Mouse (Mus musculus) C2C12 (cell line): Measurements from ENCODE around the gene Dscam. TPM values are rescaled to one million over a fixed set of nuclear protein-coding genes. Genes with fewer than 3 reads are reported as not detected.

Experiments
- H3K27me3 ChIP-seq: one replicate; pipeline ENCODE4 v1.6.1; 2011; ENCODE audit not compliant: control insufficient read depth, insufficient read depth, insufficient read length
- H3K36me3 ChIP-seq: one replicate; pipeline ENCODE4 v1.6.1; 2011; ENCODE audit not compliant: control insufficient read depth, insufficient read depth
- H3K4me3 ChIP-seq: one replicate; pipeline ENCODE4 v1.5.1; 2011; ENCODE audit warnings: mild to moderate bottlenecking, control low read depth; ENCODE audit not compliant: poor library complexity, insufficient read depth, severe bottlenecking
- H3K79me2 ChIP-seq: one replicate; pipeline ENCODE4 v1.6.1; 2011; ENCODE audit not compliant: control insufficient read depth, insufficient read depth
- H3K79me3 ChIP-seq: one replicate; pipeline ENCODE4 v1.6.1; 2011; ENCODE audit warnings: low read depth, control low read depth
- H3ac ChIP-seq: one replicate; pipeline ENCODE3; 2011; ENCODE audit warnings: low read depth; ENCODE audit not compliant: control insufficient read depth, insufficient read length
- CEBPB ChIP-seq: IDR thresholded peaks from one replicate; pipeline ENCODE4 v1.6.1; 2011; ENCODE audit warnings: low read depth, mild to moderate bottlenecking, control low read depth, moderate library complexity
- CTCF ChIP-seq: IDR thresholded peaks from one replicate; pipeline ENCODE4 v1.5.1; 2011; ENCODE audit not compliant: control insufficient read depth, insufficient read depth, insufficient read length
- FOSL1 ChIP-seq: IDR thresholded peaks from one replicate; pipeline ENCODE4 v1.8.0; 2011; ENCODE audit warnings: mild to moderate bottlenecking, low read length; ENCODE audit not compliant: poor library complexity, insufficient read depth, severe bottlenecking
- MAX ChIP-seq: IDR thresholded peaks from one replicate; pipeline ENCODE4 v1.6.1; 2011; ENCODE audit warnings: mild to moderate bottlenecking, control low read depth
- MYOD1 ChIP-seq: IDR thresholded peaks from one replicate; pipeline ENCODE4 v1.6.1; 2011; ENCODE audit warnings: low read depth; ENCODE audit not compliant: control insufficient read depth, insufficient read length
- MYOG ChIP-seq: IDR thresholded peaks from one replicate; pipeline ENCODE4 v1.6.1; 2011; ENCODE audit not compliant: control insufficient read depth, insufficient read length; ENCODE audit errors: extremely low read depth
- USF1 ChIP-seq: IDR thresholded peaks from one replicate; pipeline ENCODE4 v1.6.1; 2011; ENCODE audit warnings: low read depth, mild to moderate bottlenecking, control low read depth, moderate library complexity
- polyA plus RNA-seq: library from polyadenylated mRNA; unstranded; fragments of >200 nt; fragmentation: generic; extraction: Trizol; gene quantifications from one replicate; pipeline ENCODE4 v1.2.1, GENCODE M21; 2012; ENCODE audit warnings: missing spikeins

The Dscam gene
- polyA plus RNA-seq, 1 experiment, result not detected

DNA sequence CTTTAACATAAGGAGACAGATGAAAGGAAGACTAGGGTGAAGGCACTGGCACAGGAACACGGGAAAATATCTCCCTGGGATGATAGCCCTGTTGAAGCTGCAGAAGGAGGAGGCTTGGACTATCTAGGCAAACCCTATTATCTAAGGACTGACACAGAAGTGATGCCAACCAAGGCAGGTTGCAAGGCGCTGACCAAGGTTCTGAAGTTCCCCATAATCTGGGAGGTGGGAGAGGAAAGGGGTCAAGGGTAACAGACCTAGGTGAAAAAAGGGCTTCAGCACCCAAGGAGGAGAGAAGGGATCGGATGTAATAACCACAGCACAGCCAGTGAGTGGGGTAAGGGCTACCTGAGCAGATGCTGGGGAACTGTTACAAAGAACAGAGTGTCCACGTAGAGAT, 458.6 kb downstream of the Dscam start:
- no peak overlapping the region for H3ac ChIP-seq
- no peaks in the 10 kb centered on the region for H3K79me3 ChIP-seq
- H3K27me3 ChIP-seq, result no peaks in the 10 kb centered on the region
- TF ChIP-seq MYOG (no peak), CTCF (no peak), CEBPB (no peak), FOSL1 (no peak), MAX (no peak), MYOD1 (no peak), USF1 (no peak)
- no peaks in the 10 kb centered on the region for H3K36me3 ChIP-seq
- H3K4me3 ChIP-seq, result no peak overlapping the region
- H3K79me2 ChIP-seq, result no peaks in the 10 kb centered on the region

GRCm38 (mm10) chr16:96700551-96700950, 470.0 kb downstream of the Dscam start:
- TF ChIP-seq USF1 (no peak), MYOG (no peak), FOSL1 (no peak), MAX (no peak), CTCF (no peak), MYOD1 (no peak), CEBPB (no peak)
- H3K79me3 ChIP-seq, result no peaks in the 10 kb centered on the region
- no peaks in the 10 kb centered on the region for H3K79me2 ChIP-seq
- H3K36me3 ChIP-seq, result no peaks in the 10 kb centered on the region
- H3K27me3 ChIP-seq, result no peaks in the 10 kb centered on the region
- H3ac ChIP-seq, result no peak overlapping the region
- no peak overlapping the region for H3K4me3 ChIP-seq

GRCm38 (mm10) chr16:96695882-96696281, 474.7 kb downstream of the Dscam start:
- Histone ChIP-seq H3K36me3 (no peaks in the 10 kb centered on the region), H3K4me3 (no peak overlapping the region), H3ac (no peak overlapping the region), H3K27me3 (no peaks in the 10 kb centered on the region), H3K79me2 (no peaks in the 10 kb centered on the region), H3K79me3 (no peaks in the 10 kb centered on the region)
- TF ChIP-seq FOSL1, result no peak
- TF ChIP-seq CTCF, result no peak
- no peak for TF ChIP-seq MYOD1
- TF ChIP-seq MYOG, result no peak

DNA sequence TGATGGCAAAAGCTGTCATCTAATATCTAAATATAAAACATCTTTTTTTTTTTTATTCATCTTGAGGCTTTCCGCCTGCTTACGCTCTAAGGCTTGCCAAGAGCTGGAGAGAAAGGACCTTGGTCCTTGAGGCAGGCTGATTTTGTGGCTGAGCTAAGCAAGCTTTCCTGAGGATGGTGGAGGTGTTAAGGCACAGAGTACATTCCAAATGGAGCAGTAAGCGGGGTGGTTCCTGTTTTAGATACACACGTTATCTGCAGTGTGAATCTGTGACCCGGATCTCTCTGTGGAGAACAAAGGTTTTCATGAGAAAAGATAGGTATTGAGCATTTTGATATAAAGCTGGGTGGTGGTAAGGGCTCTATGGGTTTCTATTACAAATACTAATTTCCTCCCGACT, 479.0 kb downstream of the Dscam start:
- H3K27me3 ChIP-seq, result no peaks in the 10 kb centered on the region
- H3K36me3 ChIP-seq, result no peaks in the 10 kb centered on the region
- H3K79me3 ChIP-seq, result no peaks in the 10 kb centered on the region
- H3K4me3 ChIP-seq, result no peak overlapping the region
- TF ChIP-seq MYOD1 (no peak), CTCF (no peak), FOSL1 (no peak), MYOG (no peak), USF1 (no peak), CEBPB (no peak), MAX (no peak)
- no peak overlapping the region for H3ac ChIP-seq
- no peaks in the 10 kb centered on the region for H3K79me2 ChIP-seq

- H3K27me3 ChIP-seq, result no peaks in the 10 kb centered on the region
- no peak for TF ChIP-seq FOSL1
- TF ChIP-seq MYOG, result no peak
- no peak for TF ChIP-seq USF1
These were observed 480.5 kb downstream of the Dscam start for GRCm38 (mm10) chr16:96690052-96690451.

GRCm38 (mm10) chr16:96689419-96689818, 481.1 kb downstream of the Dscam start:
- TF ChIP-seq USF1 (no peak), MYOG (no peak), MAX (no peak), FOSL1 (no peak), CEBPB (no peak), MYOD1 (no peak), CTCF (no peak)
- no peaks in the 10 kb centered on the region for H3K79me3 ChIP-seq
- no peaks in the 10 kb centered on the region for H3K27me3 ChIP-seq
- no peaks in the 10 kb centered on the region for H3K36me3 ChIP-seq
- H3K79me2 ChIP-seq, result no peaks in the 10 kb centered on the region
- no peak overlapping the region for H3ac ChIP-seq
- no peak overlapping the region for H3K4me3 ChIP-seq

More at GRCm38 (mm10) chr16:96690052-96690451, 480.5 kb downstream of the Dscam start:
- Histone ChIP-seq H3K4me3 (no peak overlapping the region), H3ac (no peak overlapping the region), H3K79me3 (no peaks in the 10 kb centered on the region), H3K36me3 (no peaks in the 10 kb centered on the region), H3K79me2 (no peaks in the 10 kb centered on the region)
